Mouse (Mus musculus) heart, adult 9 months (tissue): ENCODE measurements at regions not wholly inside any gene's neighbourhood (a gene's known extent, or its start where the extent isn't known, plus 50 kb on each side); places are given as distances from the start of the nearest gene placed in this dataset.

ENCODE experiments used
- DNase-seq, 2 experiments: peaks; one replicate each; pipeline ENCODE4 v3.0.0; 2022; ENCODE audit warnings: low spot score in 2 of 2

DNA sequence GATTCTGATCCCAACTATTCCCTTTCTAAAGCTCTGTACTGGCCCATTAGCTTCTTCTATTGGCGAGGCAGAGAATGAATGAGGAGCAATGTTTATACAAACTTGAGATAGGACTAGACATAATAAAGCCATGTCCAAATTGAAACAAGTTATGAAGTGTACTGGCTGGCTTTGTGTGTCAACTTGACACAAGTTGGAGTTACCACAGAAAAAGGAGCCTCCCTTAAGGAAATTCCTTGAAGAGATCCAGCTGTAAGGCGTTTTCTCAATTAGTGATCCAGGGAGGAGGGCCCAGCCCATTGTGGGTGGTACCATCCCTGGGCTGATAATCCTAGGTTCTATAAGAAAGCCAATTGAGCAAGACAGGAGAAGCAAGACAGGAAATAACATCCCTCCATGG lies 135.9 kb upstream of the Cr2 start:
- DNase-seq, result peak; percentile 4 to 17

DNA sequence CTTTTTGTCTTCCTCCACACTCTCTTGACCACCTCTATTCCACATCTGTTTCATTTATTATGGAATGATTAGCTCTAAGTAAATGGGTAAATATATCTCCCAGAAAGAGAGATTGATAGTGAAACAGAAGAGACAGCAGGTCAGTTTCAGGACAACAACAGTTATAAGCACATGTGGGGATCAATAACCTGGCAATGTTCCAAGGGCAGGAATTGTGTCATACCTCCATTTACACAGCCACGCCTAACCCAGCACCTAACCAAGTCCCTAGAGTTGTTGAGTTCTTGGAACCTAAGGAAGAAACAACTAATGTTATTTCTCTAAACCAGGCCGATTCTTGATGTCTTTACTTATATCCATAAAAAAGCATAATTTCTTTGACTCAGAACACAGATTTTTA lies 108.6 kb upstream of the Cr2 start:
- no peak for DNase-seq

DNA sequence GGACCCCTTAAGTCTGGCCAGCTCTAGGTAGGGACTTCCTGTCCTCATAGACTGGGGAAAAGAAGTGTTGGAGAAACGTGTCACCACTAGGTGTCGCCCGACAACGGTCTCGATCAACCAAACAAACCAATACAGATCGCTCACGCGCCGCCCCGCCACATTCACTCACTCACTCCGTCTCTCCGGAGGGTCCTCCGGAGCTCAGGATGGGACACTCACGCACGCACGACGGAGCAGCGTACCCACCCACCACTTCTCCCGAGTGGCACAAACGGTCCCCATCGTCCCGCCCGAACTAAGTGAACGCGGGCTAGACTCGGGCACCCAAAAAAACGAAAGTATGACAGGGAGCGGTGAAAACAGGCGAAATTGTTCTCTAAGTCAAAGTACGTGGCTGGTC lies 65.0 kb upstream of the Cr2 start:
- peak; percentile 84 to 92 for DNase-seq

DNA sequence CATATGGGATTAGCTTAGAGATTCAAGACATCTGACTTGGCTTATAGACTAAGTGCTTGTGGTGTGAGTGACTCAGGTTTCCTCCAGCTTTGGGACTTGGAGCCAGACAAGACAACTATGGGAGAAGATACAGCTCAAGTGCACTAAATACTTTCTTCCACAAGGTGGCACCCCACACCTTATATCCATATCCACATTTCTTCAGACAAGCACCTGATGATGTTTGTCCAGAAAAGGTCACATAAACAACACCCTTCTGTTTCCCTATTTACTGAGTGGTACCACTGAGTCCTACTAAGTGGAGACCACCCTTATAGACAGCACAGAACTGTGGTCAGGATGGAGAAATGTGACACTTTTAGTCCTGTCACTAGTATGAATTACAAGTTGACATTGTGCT lies 56.1 kb upstream of the Cr2 start:
- peak in 1 of 2 experiments; percentile 37 for DNase-seq

DNA sequence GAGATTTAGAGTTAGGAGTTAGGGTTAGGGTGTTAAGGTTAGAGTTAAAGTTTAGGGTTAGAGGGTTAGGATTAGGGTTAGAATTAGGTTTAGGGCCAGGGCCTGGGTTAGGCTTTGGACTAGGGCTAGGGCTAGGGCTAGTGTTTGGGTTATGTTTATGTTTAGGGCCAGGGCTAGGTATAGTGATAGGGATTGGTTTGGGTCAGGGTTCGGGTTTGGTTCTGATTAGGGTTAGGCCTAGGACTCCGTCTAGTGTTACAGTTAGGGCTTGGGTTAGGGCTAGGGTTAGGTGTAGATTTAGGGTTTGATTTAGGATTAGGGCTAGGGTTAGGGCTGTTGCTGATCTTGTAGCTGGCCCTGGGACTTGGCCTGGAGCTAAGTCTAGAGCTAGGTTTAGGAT lies 50.5 kb upstream of the Cr2 start:
- DNase-seq, result no peak
